Mouse (Mus musculus) hindbrain, embryonic 12.5 days (tissue): ENCODE data around the gene Cherp. TPM values are rescaled to one million over a fixed set of nuclear protein-coding genes. Genes with fewer than 3 reads are reported as not detected.
A peak's percentile ranks its signal among the peaks of the same experiment; 100 is the strongest.

Source experiments
- ATAC-seq: fragments of 200-750 bp; cut with Nextera tagmentation; 2 replicates; pipeline ENCODE4 v1.8.0; 2017; ENCODE audit warnings: moderate TSS enrichment; ENCODE audit not compliant: low FRiP score
- H3K27ac ChIP-seq: fragments of 300-500 bp; sonication (generic); 2 replicates; pipeline ENCODE4 v1.5.1; 2016; ENCODE audit warnings: mild to moderate bottlenecking
- H3K27me3 ChIP-seq: fragments of 300-500 bp; sonication (generic); 2 replicates; pipeline ENCODE4 v1.6.1; 2016; ENCODE audit warnings: mild to moderate bottlenecking
- H3K36me3 ChIP-seq: fragments of 300-500 bp; sonication (generic); 2 replicates; pipeline ENCODE4 v1.6.1; 2016; ENCODE audit warnings: mild to moderate bottlenecking
- H3K4me1 ChIP-seq: fragments of 300-500 bp; sonication (generic); 2 replicates; pipeline ENCODE4 v1.6.1; 2016
- H3K4me2 ChIP-seq: fragments of 300-500 bp; sonication (generic); replicated peaks from 2 replicates; pipeline ENCODE4 v1.6.1; 2016; ENCODE audit warnings: mild to moderate bottlenecking
- H3K4me3 ChIP-seq: fragments of 300-500 bp; sonication (generic); 2 replicates; pipeline ENCODE4 v1.5.1; 2016; ENCODE audit warnings: mild to moderate bottlenecking
- H3K9ac ChIP-seq: fragments of 300-500 bp; sonication (generic); 2 replicates; pipeline ENCODE4 v1.6.1; 2016; ENCODE audit warnings: mild to moderate bottlenecking, moderate library complexity
- H3K9me3 ChIP-seq: fragments of 300-500 bp; sonication (generic); replicated peaks from 2 replicates; pipeline ENCODE4 v1.6.1; 2016; ENCODE audit warnings: mild to moderate bottlenecking
- WGBS: fragments of 180-500 bp; shearing (Covaris S2); methylation state at CpG from one replicate; pipeline ENCODE4 v1.1.7; 2016; 5-methylcytosine and 5-hydroxymethylcytosine counted together
- polyA plus RNA-seq: library from polyadenylated mRNA; unstranded; fragments of >200 nt; fragmentation: Nextera tagmentation; extraction: Ambion mirVana; gene quantifications from 2 replicates; pipeline ENCODE4 v1.2.1, GENCODE M21; 2016

Cherp gene
- 66.5 and 75.3 TPM in 2 replicates for polyA plus RNA-seq

GRCm38 (mm10) chr8:72474826-72475546, at the start of gene Cherp:
Gene Cherp, minus strand, starts transcription at chr8:72475226.
- peak within 1 kb of the TSS; percentile 99 for H3K4me2 ChIP-seq
- H3K27me3 ChIP-seq = no peaks in the 10 kb centered on the region
- H3K4me3 ChIP-seq = peak within 1 kb of the TSS; percentile 91
- H3K9me3 ChIP-seq = no peaks in the 10 kb centered on the region
- peak within 1 kb of the TSS; percentile 93 for H3K27ac ChIP-seq
- peak; percentile 97 for ATAC-seq
- under 1% methylated on average over 80 of the region's 80 CpGs for WGBS
- H3K9ac ChIP-seq = peak within 1 kb of the TSS; percentile 88
- peaks cover 17% of the 10 kb centered on the region for H3K4me1 ChIP-seq
- H3K36me3 ChIP-seq = peaks cover 41% of the 10 kb centered on the region

- H3K27ac ChIP-seq = no peak overlapping the region
- H3K27me3 ChIP-seq = no peaks in the 10 kb centered on the region
- ATAC-seq = no peak
- 0 out of 2 replicates have a peak, but pooled peaks cover 4% of the 10 kb centered on the region for H3K36me3 ChIP-seq
- H3K9me3 ChIP-seq = no peaks in the 10 kb centered on the region
- H3K4me1 ChIP-seq = peaks cover 5% of the 10 kb centered on the region; the same call in 1 of the 2 replicates
- H3K9ac ChIP-seq = no peak overlapping the region
- no peak overlapping the region for H3K4me3 ChIP-seq
- no peak overlapping the region for H3K4me2 ChIP-seq
These were observed 46.9 kb upstream of the Cherp start for GRCm38 (mm10) chr8:72521888-72522287.

GRCm38 (mm10) chr8:72517421-72517988, 42.5 kb upstream of the Cherp start:
- Histone ChIP-seq H3K27me3 (no peaks in the 10 kb centered on the region), H3K36me3 (0 out of 2 replicates have a peak, but pooled peaks cover 4% of the 10 kb centered on the region), H3K27ac (no peak overlapping the region), H3K4me1 (peaks cover 5% of the 10 kb centered on the region; the same call in 1 of the 2 replicates), H3K9me3 (no peaks in the 10 kb centered on the region), H3K4me2 (no peak overlapping the region), H3K4me3 (no peak overlapping the region), H3K9ac (no peak overlapping the region)
- ATAC-seq = no peak
- 83% methylated on average over 7 of the region's 7 CpGs for WGBS

- Histone ChIP-seq H3K4me1 (peaks cover 2% of the 10 kb centered on the region; the same call in 1 of the 2 replicates), H3K36me3 (no peaks in the 10 kb centered on the region), H3K4me2 (no peak overlapping the region), H3K27me3 (no peaks in the 10 kb centered on the region), H3K9me3 (no peaks in the 10 kb centered on the region), H3K9ac (no peak overlapping the region), H3K27ac (no peak overlapping the region), H3K4me3 (no peak overlapping the region)
- ATAC-seq = no peak
- WGBS = 100% methylated on average over 1 of the region's 1 CpGs
These were observed 38.1 kb upstream of the Cherp start for GRCm38 (mm10) chr8:72513158-72513557.

GRCm38 (mm10) chr8:72512648-72513047, 37.6 kb upstream of the Cherp start:
- no peaks in the 10 kb centered on the region for H3K27me3 ChIP-seq

GRCm38 (mm10) chr8:72507505-72507904, 32.5 kb upstream of the Cherp start:
- no peak overlapping the region for H3K27ac ChIP-seq
- H3K36me3 ChIP-seq = peaks cover 5% of the 10 kb centered on the region; the same call in 1 of the 2 replicates
- WGBS = 89% methylated on average over 1 of the region's 1 CpGs
- ATAC-seq = no peak
- H3K27me3 ChIP-seq = no peaks in the 10 kb centered on the region
- H3K9ac ChIP-seq = no peak overlapping the region
- H3K4me1 ChIP-seq = 0 out of 2 replicates have a peak, but pooled peaks cover 3% of the 10 kb centered on the region
- H3K4me3 ChIP-seq = no peak overlapping the region
- no peak overlapping the region for H3K4me2 ChIP-seq
- no peaks in the 10 kb centered on the region for H3K9me3 ChIP-seq

More at GRCm38 (mm10) chr8:72512648-72513047, 37.6 kb upstream of the Cherp start:
- Histone ChIP-seq H3K4me3 (no peak overlapping the region), H3K4me1 (no peaks in the 10 kb centered on the region), H3K4me2 (no peak overlapping the region), H3K27ac (no peak overlapping the region), H3K9ac (no peak overlapping the region), H3K36me3 (no peaks in the 10 kb centered on the region), H3K9me3 (no peaks in the 10 kb centered on the region)
- WGBS = 93% methylated on average over 1 of the region's 1 CpGs
- ATAC-seq = no peak

- no peak overlapping the region for H3K9ac ChIP-seq
- H3K4me1 ChIP-seq = 0 out of 2 replicates have a peak, but pooled peaks cover 3% of the 10 kb centered on the region
- H3K27me3 ChIP-seq = no peaks in the 10 kb centered on the region
- H3K4me3 ChIP-seq = no peak overlapping the region
- ATAC-seq = no peak
- no peak overlapping the region for H3K27ac ChIP-seq
- peaks cover 5% of the 10 kb centered on the region; the same call in 1 of the 2 replicates for H3K36me3 ChIP-seq
- H3K4me2 ChIP-seq = no peak overlapping the region
- no peaks in the 10 kb centered on the region for H3K9me3 ChIP-seq
These were observed 29.8 kb upstream of the Cherp start for GRCm38 (mm10) chr8:72504637-72505314.

GRCm38 (mm10) chr8:72504137-72504536, 29.1 kb upstream of the Cherp start:
- no peak overlapping the region for H3K4me2 ChIP-seq
- H3K4me3 ChIP-seq = no peak overlapping the region
- peaks cover 5% of the 10 kb centered on the region; the same call in 1 of the 2 replicates for H3K36me3 ChIP-seq
- H3K4me1 ChIP-seq = 0 out of 2 replicates have a peak, but pooled peaks cover 3% of the 10 kb centered on the region
- H3K27me3 ChIP-seq = no peaks in the 10 kb centered on the region
- no peak overlapping the region for H3K27ac ChIP-seq
- H3K9me3 ChIP-seq = no peaks in the 10 kb centered on the region
- H3K9ac ChIP-seq = no peak overlapping the region
- ATAC-seq = no peak

GRCm38 (mm10) chr8:72500521-72500931, 25.5 kb upstream of the Cherp start:
- ATAC-seq = no peak
- Histone ChIP-seq H3K4me1 (0 out of 2 replicates have a peak, but pooled peaks cover 3% of the 10 kb centered on the region), H3K9ac (no peak overlapping the region), H3K27me3 (no peaks in the 10 kb centered on the region), H3K4me3 (no peak overlapping the region), H3K4me2 (no peak overlapping the region), H3K27ac (no peak overlapping the region), H3K9me3 (no peaks in the 10 kb centered on the region), H3K36me3 (peaks cover 25% of the 10 kb centered on the region)
- 97% methylated on average over 1 of the region's 1 CpGs for WGBS

GRCm38 (mm10) chr8:72499521-72500284, 24.7 kb upstream of the Cherp start:
- Histone ChIP-seq H3K4me1 (peaks cover 3% of the 10 kb centered on the region; the same call in 1 of the 2 replicates), H3K36me3 (peaks cover 33% of the 10 kb centered on the region), H3K27ac (no peak overlapping the region), H3K4me3 (no peak overlapping the region), H3K27me3 (no peaks in the 10 kb centered on the region), H3K9ac (no peak overlapping the region), H3K4me2 (no peak overlapping the region), H3K9me3 (no peaks in the 10 kb centered on the region)
- no peak for ATAC-seq
- WGBS = 100% methylated on average over 2 of the region's 2 CpGs

GRCm38 (mm10) chr8:72498527-72498926, 23.5 kb upstream of the Cherp start:
- peaks cover 35% of the 10 kb centered on the region for H3K36me3 ChIP-seq
- H3K9ac ChIP-seq = no peak overlapping the region
- whole genome bisulfite sequencing = 95% methylated on average over 4 of the region's 4 CpGs
- H3K9me3 ChIP-seq = no peaks in the 10 kb centered on the region
- no peaks in the 10 kb centered on the region for H3K27me3 ChIP-seq
- H3K4me2 ChIP-seq = no peak overlapping the region
- H3K27ac ChIP-seq = no peak overlapping the region
- ATAC-seq = no peak
- no peak overlapping the region for H3K4me3 ChIP-seq
- H3K4me1 ChIP-seq = peaks cover 8% of the 10 kb centered on the region

- no peaks in the 10 kb centered on the region for H3K9me3 ChIP-seq
- H3K9ac ChIP-seq = no peak overlapping the region
- no peak for ATAC-seq
- H3K36me3 ChIP-seq = peaks cover 34% of the 10 kb centered on the region
- 92% methylated on average over 1 of the region's 1 CpGs for WGBS
- H3K4me2 ChIP-seq = no peak overlapping the region
- H3K27ac ChIP-seq = no peak overlapping the region
- no peaks in the 10 kb centered on the region for H3K27me3 ChIP-seq
- H3K4me1 ChIP-seq = peaks cover 11% of the 10 kb centered on the region
- H3K4me3 ChIP-seq = no peak overlapping the region
These were observed 22.9 kb upstream of the Cherp start for GRCm38 (mm10) chr8:72497911-72498310.
